Mouse (Mus musculus) ZHBTc4 (cell line): Measurements from ENCODE around the gene Matn3.

Experiments
- DNase-seq: peaks from one replicate; pipeline ENCODE4 v3.0.0-alpha.2; 2011; ENCODE audit warnings: low read depth, low spot score

Gene Matn3

GRCm38 (mm10) chr12:8935349-8935748 is 12.4 kb upstream of the Matn3 start:
- no peak for DNase-seq

- DNase-seq: peak; percentile 51
Observed at GRCm38 (mm10) chr12:8936210-8936609, 11.5 kb upstream of the Matn3 start.

GRCm38 (mm10) chr12:8939490-8939889 is 8.2 kb upstream of the Matn3 start:
- no peak for DNase-seq

GRCm38 (mm10) chr12:8940011-8941005 is 7.4 kb upstream of the Matn3 start:
- DNase-seq: peak; percentile 28

- DNase-seq: peak; percentile 74
Observed at GRCm38 (mm10) chr12:8941131-8941615, 6.6 kb upstream of the Matn3 start.

GRCm38 (mm10) chr12:8941699-8942392 is 5.9 kb upstream of the Matn3 start:
- DNase-seq: peak; percentile 17

GRCm38 (mm10) chr12:8947163-8947562 is 566 bp upstream of the Matn3 start:
- DNase-seq: no peak

- no peak for DNase-seq
Observed at GRCm38 (mm10) chr12:8953136-8953535, 5.4 kb downstream of the Matn3 start.

GRCm38 (mm10) chr12:8954161-8954561 is 6.4 kb downstream of the Matn3 start:
- DNase-seq: no peak

- DNase-seq: no peak
Observed at GRCm38 (mm10) chr12:8961607-8962316, 14.0 kb downstream of the Matn3 start.

- peak; percentile 78 for DNase-seq
Observed at GRCm38 (mm10) chr12:8969828-8970227, 22.1 kb downstream of the Matn3 start.

- DNase-seq: peak; percentile 94
Observed at GRCm38 (mm10) chr12:8973820-8974465, 26.2 kb downstream of the Matn3 start, which contains the start of gene Wdr35. Gene Wdr35, plus strand, starts transcription at chr12:8973892.

GRCm38 (mm10) chr12:8975076-8975475 is 27.3 kb downstream of the Matn3 start:
- peak; percentile 66 for DNase-seq

- no peak for DNase-seq
Observed at GRCm38 (mm10) chr12:8993231-8993630, 45.5 kb downstream of the Matn3 start.

- no peak for DNase-seq
Observed at GRCm38 (mm10) chr12:8998318-8998717, 50.6 kb downstream of the Matn3 start.

- DNase-seq: peak; percentile 82
Observed at GRCm38 (mm10) chr12:9002038-9002648, 54.4 kb downstream of the Matn3 start.

- DNase-seq: no peak
Observed at GRCm38 (mm10) chr12:9007146-9007545, 59.4 kb downstream of the Matn3 start.

- no peak for DNase-seq
Observed at GRCm38 (mm10) chr12:9007811-9008210, 60.1 kb downstream of the Matn3 start.

- DNase-seq: no peak
Observed at GRCm38 (mm10) chr12:9010311-9010710, 62.6 kb downstream of the Matn3 start.

- no peak for DNase-seq
Observed at GRCm38 (mm10) chr12:9016376-9016775, 68.6 kb downstream of the Matn3 start.

- peak; percentile 23 for DNase-seq
Observed at GRCm38 (mm10) chr12:9020431-9020830, 72.7 kb downstream of the Matn3 start.
